Comparison of ENCODE assay signal across 18 mouse cellular contexts in genomic region chr4:122837994-122838393, GRCm38 (mm10). TPM values are rescaled to one million over a fixed set of nuclear protein-coding genes. Genes with fewer than 3 reads are reported as not detected.
DNase-seq lines count a peak whose midpoint lies in the region; ATAC-seq lines count a peak whose summit lies in the region.
"Had no signal": no experiment of that assay in that cellular context is flagged by ENCODE, and none has a peak within 500 bp of the region (broad histone marks: within the 10 kb centered on the region; RNA-seq: fewer than 3 reads in every experiment).

No protein-coding gene starts in this region.

- peak; percentile 33 for DNase-seq in NIH3T3 (ENCODE audit: low read depth)
- no peak for DNase-seq in B cell, adult 2 months
- no peak for DNase-seq in cerebellum, postnatal 10 days
- DNase-seq: cerebellum, postnatal 14 days; gastrocnemius, postnatal 36 days; kidney, postnatal 25 days; layer of hippocampus, adult 9-11 months; lung, postnatal 10 days; spleen, adult 18-20 months had no signal

- H3K4me2 ChIP-seq in heart, embryonic 15.5 days = no peak overlapping the region
- H3K4me2 ChIP-seq in heart, embryonic 12.5 days = no peak overlapping the region
- H3K4me2 ChIP-seq in neural tube, embryonic 13.5 days = peak overlapping the region; percentile 30
- H3K4me2 ChIP-seq: embryonic facial prominence, embryonic 13.5 days; limb, embryonic 15.5 days; midbrain, embryonic 11.5 days had no signal

- peaks cover 19% of the 10 kb centered on the region for H3K4me1 ChIP-seq in heart, embryonic 15.5 days (replicated peaks)
- peaks cover 16% of the 10 kb centered on the region for H3K4me1 ChIP-seq in heart, embryonic 12.5 days (replicated peaks)
- H3K4me1 ChIP-seq in megakaryocyte, embryonic 14.5 days = peaks cover 62% of the 10 kb centered on the region
- H3K4me1 ChIP-seq in neural tube, embryonic 13.5 days (replicated peaks) = peaks cover 36% of the 10 kb centered on the region

- peak overlapping the region; percentile 5; the same call in 1 of the 2 replicates for H3K4me3 ChIP-seq in heart, embryonic 15.5 days
- no peak overlapping the region for H3K4me3 ChIP-seq in heart, embryonic 12.5 days
- H3K4me3 ChIP-seq in megakaryocyte, embryonic 14.5 days (replicated peaks) = peak overlapping the region; percentile 15
- no peak overlapping the region for H3K4me3 ChIP-seq in neural tube, embryonic 13.5 days
- H3K4me3 ChIP-seq: embryonic facial prominence, embryonic 13.5 days; limb, embryonic 15.5 days had no signal

- peaks cover 11% of the 10 kb centered on the region for H3K36me3 ChIP-seq in heart, embryonic 15.5 days
- peaks cover 15% of the 10 kb centered on the region for H3K36me3 ChIP-seq in heart, embryonic 12.5 days
- H3K36me3 ChIP-seq in megakaryocyte, embryonic 14.5 days (replicated peaks; ENCODE audit: low read length) = peaks cover 18% of the 10 kb centered on the region
- peaks cover 22% of the 10 kb centered on the region for H3K36me3 ChIP-seq in neural tube, embryonic 13.5 days

- H3K9me3 ChIP-seq in heart, embryonic 15.5 days (replicated peaks) = no peaks in the 10 kb centered on the region
- 0 out of 2 replicates have a peak, but pooled peaks cover 3% of the 10 kb centered on the region for H3K9me3 ChIP-seq in heart, embryonic 12.5 days (replicated peaks)
- H3K9me3 ChIP-seq in megakaryocyte, embryonic 14.5 days = peaks cover 3% of the 10 kb centered on the region; the same call in 1 of the 2 replicates
- no peaks in the 10 kb centered on the region for H3K9me3 ChIP-seq in neural tube, embryonic 13.5 days
- H3K9me3 ChIP-seq: embryonic facial prominence, embryonic 13.5 days; limb, embryonic 15.5 days had no signal

- no peaks in the 10 kb centered on the region for H3K27me3 ChIP-seq in heart, embryonic 15.5 days
- no peaks in the 10 kb centered on the region for H3K27me3 ChIP-seq in heart, embryonic 12.5 days (replicated peaks)
- no peaks in the 10 kb centered on the region for H3K27me3 ChIP-seq in megakaryocyte, embryonic 14.5 days (replicated peaks)
- H3K27me3 ChIP-seq in neural tube, embryonic 13.5 days = no peaks in the 10 kb centered on the region
- H3K27me3 ChIP-seq: embryonic facial prominence, embryonic 13.5 days; limb, embryonic 15.5 days had no signal

- no peak overlapping the region for H3K27ac ChIP-seq in heart, embryonic 15.5 days
- no peak overlapping the region for H3K27ac ChIP-seq in heart, embryonic 12.5 days (ENCODE audit: poor library complexity, severe bottlenecking)
- H3K27ac ChIP-seq in neural tube, embryonic 13.5 days (replicated peaks) = no peak overlapping the region
- H3K27ac ChIP-seq: embryonic facial prominence, embryonic 13.5 days; limb, embryonic 15.5 days had no signal

- H3K9ac ChIP-seq in heart, embryonic 15.5 days = no peak overlapping the region
- no peak overlapping the region for H3K9ac ChIP-seq in heart, embryonic 12.5 days
- H3K9ac ChIP-seq in neural tube, embryonic 13.5 days = no peak overlapping the region
- H3K9ac ChIP-seq: embryonic facial prominence, embryonic 13.5 days; limb, embryonic 15.5 days had no signal

- 73% methylated on average over 2 of the region's 2 CpGs for WGBS in heart, embryonic 15.5 days
- 90% methylated on average over 2 of the region's 2 CpGs for WGBS in heart, embryonic 12.5 days
- 17% methylated on average over 2 of the region's 2 CpGs for WGBS in neural tube, embryonic 13.5 days

- ATAC-seq in heart, embryonic 15.5 days (replicated peaks; ENCODE audit: insufficient number of reproducible peaks, insufficient read depth, low FRiP score, low read depth) = no peak
- no peak for ATAC-seq in heart, embryonic 12.5 days (ENCODE audit: insufficient number of reproducible peaks, low FRiP score)
- ATAC-seq in megakaryocyte, adult 5-6 weeks (ENCODE audit: poor library complexity, severe bottlenecking) = no peak
- no peak for ATAC-seq in neural tube, embryonic 13.5 days (ENCODE audit: low read depth)
- ATAC-seq: intestine, postnatal 0 days had no signal

RNA-seq across cellular contexts. Expression of gene Ppt1, which starts 2.0 kb away (rescaled TPM):
- 57.9 and 80.6 TPM in 2 replicates for polyA plus RNA-seq in heart, embryonic 15.5 days (2015; fragmentation: Nextera tagmentation; extraction: Ambion mirVana)
- 60.6 and 60.7 TPM in 2 replicates for polyA plus RNA-seq in heart, embryonic 12.5 days (2016; fragmentation: Nextera tagmentation; extraction: Ambion mirVana)
- 4.9 TPM in 1 of 2 replicates, not detected in the other for polyA plus RNA-seq in megakaryocyte, embryonic 14.5 days (2012; ENCODE audit: insufficient read depth, low replicate concordance)
- total RNA-seq in megakaryocyte, adult 5-6 weeks (2015) = 125 and 133 TPM in 2 replicates
- total RNA-seq in megakaryocyte, adult 5-6 weeks (2017) = 95.0 and 101 TPM in 2 replicates
- polyA plus RNA-seq in neural tube, embryonic 13.5 days (2015; fragmentation: Nextera tagmentation; extraction: Ambion mirVana) = 84.0 and 87.9 TPM in 2 replicates

RNA-seq across cellular contexts. Expression of gene Cap1, which starts 47.9 kb away (rescaled TPM):
- 41.4 and 51.0 TPM in 2 replicates for polyA plus RNA-seq in heart, embryonic 15.5 days (2015; fragmentation: Nextera tagmentation; extraction: Ambion mirVana)
- polyA plus RNA-seq in heart, embryonic 12.5 days (2016; fragmentation: Nextera tagmentation; extraction: Ambion mirVana) = 46.4 and 47.6 TPM in 2 replicates
- polyA plus RNA-seq in megakaryocyte, embryonic 14.5 days (2012; ENCODE audit: insufficient read depth, low replicate concordance) = 88.2 and 145 TPM in 2 replicates
- 417 and 420 TPM in 2 replicates for total RNA-seq in megakaryocyte, adult 5-6 weeks (2015)
- 551 and 589 TPM in 2 replicates for total RNA-seq in megakaryocyte, adult 5-6 weeks (2017)
- 69.2 and 75.5 TPM in 2 replicates for polyA plus RNA-seq in neural tube, embryonic 13.5 days (2015; fragmentation: Nextera tagmentation; extraction: Ambion mirVana)

Comparison
In these comparisons a context has a peak if more than half of its experiments do, and no peak if none do; other contexts are left out.
1. H3K4me3 ChIP-seq: peak in heart, embryonic 15.5 days (single experiment) and megakaryocyte, embryonic 14.5 days (single experiment); none in heart, embryonic 12.5 days (single experiment) and neural tube, embryonic 13.5 days (single experiment).
2. RNA of gene Ppt1, which starts 2.0 kb away (polyA plus RNA-seq): 84.0 to 87.9 TPM in neural tube, embryonic 13.5 days, 60.6 to 60.7 TPM in heart, embryonic 12.5 days and 57.9 to 80.6 TPM in heart, embryonic 15.5 days; 4.9 TPM in megakaryocyte, embryonic 14.5 days; every median in the first group is over 10 times any median in the second.